Mouse (Mus musculus) fibroblast of lung, adult 2 months (primary cell): ENCODE measurements at regions not wholly inside any gene's neighbourhood (a gene's known extent, or its start where the extent isn't known, plus 50 kb on each side); places are given as distances from the start of the nearest gene placed in this dataset.

Experiments used
- DNase-seq: peaks from one replicate; pipeline ENCODE4 v3.0.0-alpha.2; 2011; ENCODE audit warnings: low read depth

GRCm38 (mm10) chr5:91456924-91457323, 54.1 kb upstream of the Btc start:
- no peak for DNase-seq

GRCm38 (mm10) chr5:91464876-91465508, 52.4 kb upstream of the Parm1 start:
- peak; percentile 2 for DNase-seq
